Mouse (Mus musculus) midbrain, embryonic 14.5 days (tissue): Measurements from ENCODE around the gene AC129217.1. TPM values are rescaled to one million over a fixed set of nuclear protein-coding genes. Genes with fewer than 3 reads are reported as not detected.
A peak's percentile ranks its signal among the peaks of the same experiment; 100 is the strongest.

Experiments
- ATAC-seq: fragments of 200-750 bp; cut with Nextera tagmentation; 2 replicates; pipeline ENCODE4 v1.8.0; 2017; ENCODE audit warnings: moderate number of reproducible peaks, moderate library complexity; ENCODE audit not compliant: low FRiP score, low TSS enrichment
- DNase-seq: peaks from one replicate; pipeline ENCODE4 v3.0.0-alpha.2; 2015
- H3K27ac ChIP-seq: fragments of 300-500 bp; sonication (generic); replicated peaks from 2 replicates; pipeline ENCODE4 v1.5.1; 2014; ENCODE audit warnings: mild to moderate bottlenecking, low read depth, low read length, moderate library complexity
- H3K27me3 ChIP-seq: fragments of 300-500 bp; sonication (generic); 2 replicates; pipeline ENCODE4 v1.6.1; 2014; ENCODE audit warnings: low read length, control low read depth, mixed read lengths; ENCODE audit not compliant: control insufficient read depth, insufficient read depth
- H3K36me3 ChIP-seq: fragments of 300-500 bp; sonication (generic); 2 replicates; pipeline ENCODE4 v1.6.1; 2014; ENCODE audit warnings: low read length, control low read depth; ENCODE audit not compliant: control insufficient read depth, insufficient read depth
- H3K4me1 ChIP-seq: fragments of 300-500 bp; sonication (generic); 2 replicates; pipeline ENCODE4 v1.6.1; 2014; ENCODE audit warnings: mild to moderate bottlenecking, antibody characterized with exemption, low read length, control low read depth; ENCODE audit not compliant: control insufficient read depth, insufficient read depth
- H3K4me2 ChIP-seq: fragments of 300-500 bp; sonication (generic); 2 replicates; pipeline ENCODE4 v1.6.1; 2014; ENCODE audit warnings: mild to moderate bottlenecking, low read length, moderate library complexity
- H3K4me3 ChIP-seq: fragments of 300-500 bp; sonication (generic); replicated peaks from 2 replicates; pipeline ENCODE4 v1.5.1; 2014; ENCODE audit warnings: low read depth, low read length
- H3K9ac ChIP-seq: fragments of 300-500 bp; sonication (generic); replicated peaks from 2 replicates; pipeline ENCODE4 v1.6.1; 2014; ENCODE audit warnings: mild to moderate bottlenecking, low read length, moderate library complexity
- H3K9me3 ChIP-seq: fragments of 300-500 bp; sonication (generic); 2 replicates; pipeline ENCODE4 v1.6.1; 2016; ENCODE audit warnings: low read length, control low read depth, mixed read lengths; ENCODE audit not compliant: control insufficient read depth
- WGBS: fragments of 180-500 bp; shearing (Covaris S2); extraction: QIAGEN DNeasy Blood & Tissue Kit; methylation state at CpG from one replicate; pipeline ENCODE4 v1.1.7; 2014; 5-methylcytosine and 5-hydroxymethylcytosine counted together
- polyA plus RNA-seq: library from polyadenylated mRNA; unstranded; fragments of >200 nt; fragmentation: Nextera tagmentation; extraction: Ambion mirVana; gene quantifications from 2 replicates; pipeline ENCODE4 v1.2.1, GENCODE M21; 2014

The AC129217.1 gene
- polyA plus RNA-seq, 1 experiment from 2014 or later, result not detected

DNA sequence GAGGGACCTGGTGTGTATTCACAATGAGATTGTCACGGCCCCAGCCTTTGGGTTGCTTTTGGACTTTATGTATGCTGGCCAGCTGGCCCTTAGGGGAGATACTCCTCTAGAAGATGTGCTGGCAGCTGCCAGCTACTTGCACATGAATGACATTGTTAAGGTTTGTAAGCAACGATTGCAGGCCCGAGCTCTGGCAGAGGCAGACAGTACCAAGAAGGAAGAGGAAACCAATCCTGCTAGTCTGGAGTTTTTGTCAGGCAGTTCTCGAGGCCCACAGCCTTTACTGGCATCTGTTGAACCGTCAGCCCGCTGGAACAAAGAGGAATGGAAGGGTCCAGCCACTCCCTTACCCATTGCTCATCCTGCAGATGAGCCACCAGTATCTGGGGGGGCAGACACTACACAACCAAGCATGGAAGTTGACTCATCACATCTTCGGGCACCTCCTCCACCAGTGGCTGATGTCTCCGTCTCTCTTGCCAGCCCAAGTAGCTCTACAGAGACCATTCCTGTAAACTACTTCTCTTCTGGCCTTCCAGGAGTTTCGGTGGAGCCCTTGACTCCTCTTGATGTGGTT, 26.3 kb upstream of the AC129217.1 start:
- H3K9ac ChIP-seq, result peak overlapping the region; percentile 52; the same call in 1 of the 2 replicates
- WGBS, result 87% methylated on average over 9 of the region's 9 CpGs
- no peak for ATAC-seq

DNA sequence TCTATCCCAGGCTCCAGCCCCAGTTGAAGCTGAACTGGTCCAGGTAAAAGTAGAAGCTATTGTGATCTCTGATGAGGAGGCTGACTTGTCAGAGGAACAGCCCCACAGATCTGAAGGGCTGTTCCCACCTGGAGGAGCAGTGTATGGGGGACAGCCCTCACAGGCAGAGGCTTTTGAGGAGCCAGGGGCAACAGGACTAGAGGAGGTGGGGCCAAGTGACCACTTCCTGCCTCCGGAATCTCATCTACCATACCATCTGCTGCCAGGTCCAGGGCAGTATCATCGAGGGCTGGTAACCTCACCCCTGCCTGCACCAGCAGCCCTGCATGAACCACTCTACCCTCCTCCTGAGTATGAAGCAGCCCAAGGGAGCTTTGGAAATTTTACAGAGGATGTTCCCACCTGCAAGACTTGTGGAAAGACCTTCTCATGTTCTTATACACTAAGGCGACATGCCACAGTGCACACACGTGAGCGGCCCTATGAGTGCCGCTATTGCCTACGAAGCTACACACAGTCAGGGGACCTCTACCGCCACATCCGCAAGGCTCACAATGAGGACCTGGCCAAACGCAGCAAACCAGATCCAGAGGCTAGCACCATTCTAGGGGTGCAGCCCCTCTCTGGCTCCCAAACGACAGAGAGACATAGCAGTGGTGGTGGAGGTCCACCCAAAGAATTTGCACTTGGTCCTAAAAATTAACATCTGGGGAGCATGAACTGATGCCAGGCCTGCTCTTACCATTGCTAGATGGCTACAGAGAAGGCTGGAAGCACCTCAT, 25.5 kb upstream of the AC129217.1 start:
- Histone ChIP-seq H3K4me1 (peaks cover 9% of the 10 kb centered on the region; the same call in 1 of the 2 replicates), H3K9me3 (no peaks in the 10 kb centered on the region), H3K36me3 (peaks cover 43% of the 10 kb centered on the region), H3K27ac (no peak overlapping the region), H3K4me2 (no peak overlapping the region), H3K27me3 (no peaks in the 10 kb centered on the region), H3K4me3 (no peak overlapping the region), H3K9ac (no peak overlapping the region)
- ATAC-seq, result no peak
- no peak for DNase-seq
- WGBS, result 94% methylated on average over 11 of the region's 11 CpGs

More for the DNA sequence above, 26.3 kb upstream of the AC129217.1 start:
- DNase-seq, result no peak
- Histone ChIP-seq H3K36me3 (peaks cover 37% of the 10 kb centered on the region), H3K27ac (peak overlapping the region; percentile 85), H3K27me3 (no peaks in the 10 kb centered on the region), H3K4me3 (peak overlapping the region; percentile 53; the same call in 1 of the 2 replicates), H3K4me2 (peak overlapping the region; percentile 71), H3K4me1 (peaks cover 9% of the 10 kb centered on the region; the same call in 1 of the 2 replicates), H3K9me3 (no peaks in the 10 kb centered on the region)

DNA sequence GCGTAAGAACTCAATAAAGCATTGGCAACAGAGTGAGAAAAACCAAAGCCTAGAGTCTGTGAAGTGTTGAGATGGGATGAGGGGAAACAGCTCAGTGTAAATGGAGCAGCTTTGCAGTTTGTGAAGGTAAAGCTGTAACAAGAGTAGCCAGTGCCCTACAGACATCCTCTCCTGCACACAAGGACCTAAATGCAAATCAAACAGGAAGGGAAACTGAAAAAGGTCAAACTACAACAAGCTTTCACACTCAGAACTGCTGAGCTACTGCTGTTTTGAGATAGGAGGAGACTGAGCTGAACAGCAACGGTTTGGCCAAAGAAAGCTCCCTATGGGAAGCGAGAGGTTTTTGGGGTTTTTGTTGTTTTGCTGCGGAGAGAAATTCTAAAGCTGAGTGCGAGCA, 22.8 kb upstream of the AC129217.1 start:
- peaks cover 6% of the 10 kb centered on the region; the same call in 1 of the 2 replicates for H3K4me1 ChIP-seq
- ATAC-seq (no peak), DNase-seq (no peak)
- H3K27me3 ChIP-seq, result no peaks in the 10 kb centered on the region
- no peaks in the 10 kb centered on the region for H3K9me3 ChIP-seq
- no peak overlapping the region for H3K27ac ChIP-seq
- H3K4me2 ChIP-seq, result no peak overlapping the region
- H3K4me3 ChIP-seq, result no peak overlapping the region
- WGBS, result 95% methylated on average over 5 of the region's 5 CpGs
- H3K36me3 ChIP-seq, result peaks cover 64% of the 10 kb centered on the region
- H3K9ac ChIP-seq, result no peak overlapping the region

DNA sequence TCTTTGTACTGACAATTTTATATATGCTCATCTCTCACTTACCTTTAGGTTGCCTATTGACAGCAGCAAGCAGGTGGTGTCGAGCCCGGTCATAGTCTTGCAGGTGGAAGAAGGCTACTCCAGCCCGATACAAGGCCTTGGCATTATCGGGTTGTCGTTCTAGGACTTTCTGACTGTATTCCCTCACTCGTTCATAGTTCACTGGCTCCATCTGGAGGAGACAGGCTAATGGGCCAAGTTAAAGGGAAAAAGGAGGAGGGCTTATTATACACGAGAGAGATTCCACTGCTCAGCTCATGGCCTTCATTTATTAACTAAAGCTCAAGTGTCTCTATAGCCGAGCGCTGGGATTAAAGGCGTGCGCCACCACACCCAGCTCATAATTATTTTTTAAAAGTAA, 13.8 kb upstream of the AC129217.1 start:
- no peak for DNase-seq

DNA sequence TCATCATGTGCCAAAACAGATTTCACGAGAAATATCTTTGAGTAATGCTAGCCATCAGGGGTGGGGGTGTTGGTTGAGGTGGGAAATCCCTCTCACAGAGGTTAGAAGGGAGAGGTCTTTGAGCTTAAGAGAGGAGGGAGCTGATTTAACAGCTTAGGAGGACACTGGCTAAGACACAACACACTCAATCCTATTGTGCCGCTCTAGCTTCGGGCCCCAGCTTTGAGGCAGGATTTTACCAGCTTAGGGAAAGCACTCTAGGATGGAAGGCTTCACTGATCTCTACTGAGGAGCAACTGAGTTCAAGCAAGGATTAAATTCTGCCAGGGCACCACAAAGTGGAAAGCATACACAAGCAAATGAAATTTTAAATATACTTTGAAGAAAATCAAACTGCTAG, 12.6 kb upstream of the AC129217.1 start:
- 0 out of 2 replicates have a peak overlapping the region, but pooled peaks have one; percentile 10 for H3K4me3 ChIP-seq
- peak overlapping the region; percentile 34; the same call in 1 of the 2 replicates for H3K9ac ChIP-seq
- no peaks in the 10 kb centered on the region for H3K27me3 ChIP-seq
- ATAC-seq (no peak), DNase-seq (no peak)
- H3K9me3 ChIP-seq, result no peaks in the 10 kb centered on the region
- peaks cover 29% of the 10 kb centered on the region for H3K4me1 ChIP-seq
- WGBS, result 33% methylated on average over 3 of the region's 3 CpGs
- H3K27ac ChIP-seq, result no peak overlapping the region
- H3K4me2 ChIP-seq, result peak overlapping the region; percentile 79
- peaks cover 44% of the 10 kb centered on the region for H3K36me3 ChIP-seq

More for the DNA sequence above, 13.8 kb upstream of the AC129217.1 start:
- Histone ChIP-seq H3K27ac (no peak overlapping the region), H3K4me1 (peaks cover 20% of the 10 kb centered on the region), H3K9me3 (no peaks in the 10 kb centered on the region), H3K4me3 (no peak overlapping the region), H3K9ac (0 out of 2 replicates have a peak overlapping the region, but pooled peaks have one; percentile 4), H3K36me3 (peaks cover 53% of the 10 kb centered on the region), H3K4me2 (no peak overlapping the region), H3K27me3 (no peaks in the 10 kb centered on the region)
- ATAC-seq, result no peak
- 81% methylated on average over 11 of the region's 11 CpGs for WGBS

DNA sequence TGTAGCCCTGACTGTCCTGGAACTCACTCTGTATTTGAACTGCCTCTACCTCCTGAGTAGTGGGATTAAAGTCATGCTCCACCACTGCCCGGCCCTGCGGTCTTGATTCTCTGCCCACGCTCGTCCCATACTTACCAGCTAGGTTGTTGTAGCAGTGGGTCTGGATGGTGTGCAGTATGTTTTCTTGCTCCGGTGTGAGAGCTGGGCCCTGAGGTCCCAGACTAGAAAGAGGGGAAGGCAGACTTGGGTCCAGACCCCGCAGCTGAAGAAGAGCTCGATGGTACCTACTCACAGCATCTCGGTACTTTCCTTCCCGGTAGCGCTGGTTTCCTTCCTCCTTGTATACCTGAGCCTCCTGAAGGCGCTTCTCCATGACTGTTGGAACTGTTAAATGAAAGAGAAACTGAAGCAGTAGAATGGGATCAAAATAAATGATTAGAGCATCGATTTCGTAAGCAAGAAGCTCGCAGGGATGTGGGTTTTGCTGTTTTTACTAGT, 11.2 kb upstream of the AC129217.1 start:
- Histone ChIP-seq H3K9ac (peak overlapping the region; percentile 92), H3K27ac (peak overlapping the region; percentile 94), H3K4me1 (peaks cover 37% of the 10 kb centered on the region), H3K4me2 (peak overlapping the region; percentile 79), H3K4me3 (peak overlapping the region; percentile 98), H3K27me3 (no peaks in the 10 kb centered on the region), H3K36me3 (peaks cover 38% of the 10 kb centered on the region), H3K9me3 (no peaks in the 10 kb centered on the region)
- ATAC-seq (no peak), DNase-seq (no peak)
- 29% methylated on average over 14 of the region's 14 CpGs for WGBS

DNA sequence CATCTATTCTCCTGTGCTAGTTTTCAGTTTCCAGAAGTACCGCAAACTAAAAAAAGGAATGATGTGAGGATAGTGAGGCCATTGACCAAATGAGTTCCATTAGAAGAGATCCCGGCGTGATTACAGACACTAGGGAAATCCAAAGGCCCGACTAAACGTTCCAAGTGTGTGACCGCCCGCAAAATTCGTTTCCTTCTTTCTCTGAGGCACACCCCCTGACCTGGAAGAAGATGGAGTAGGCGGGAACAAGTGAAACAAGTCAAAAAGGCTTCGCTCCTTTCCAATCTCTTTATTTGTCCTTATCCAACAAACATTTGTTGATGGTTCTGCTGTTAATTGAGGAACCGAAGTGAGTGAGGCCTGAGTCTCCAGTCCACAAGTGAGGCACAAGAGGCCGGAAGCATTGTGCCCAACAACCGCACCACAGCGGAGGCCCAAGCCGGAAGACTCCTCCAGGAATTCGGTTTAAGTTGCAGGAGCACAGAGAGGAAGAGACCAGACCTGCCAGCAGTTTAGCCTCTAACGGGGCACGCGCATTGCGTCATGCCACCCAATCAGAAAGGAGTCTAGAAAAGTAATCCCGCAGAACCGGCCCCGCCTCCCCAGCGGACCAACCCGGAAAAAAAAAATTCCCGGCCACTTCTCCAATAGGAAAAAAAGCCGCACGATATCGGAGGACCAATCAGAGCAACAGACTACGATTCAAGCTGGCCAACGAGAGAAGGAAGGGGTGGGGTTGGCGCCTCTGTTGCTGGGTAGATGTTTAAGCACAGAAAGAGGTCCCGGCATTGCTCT, 10.6 kb upstream of the AC129217.1 start, which contains the start of gene Ttc9c:
TSS of gene Ttc9c (minus strand) at position 533 of the 795 bp plus-strand sequence.
- ATAC-seq, result peak; percentile 94
- Histone ChIP-seq H3K4me2 (peak within 1 kb of the TSS; percentile 79), H3K9ac (peak within 1 kb of the TSS; percentile 92), H3K4me3 (peak within 1 kb of the TSS; percentile 98), H3K9me3 (no peaks in the 10 kb centered on the region), H3K27me3 (no peaks in the 10 kb centered on the region), H3K4me1 (peaks cover 37% of the 10 kb centered on the region), H3K27ac (peak within 1 kb of the TSS; percentile 94), H3K36me3 (peaks cover 38% of the 10 kb centered on the region)
- peak; percentile 99 for DNase-seq
- WGBS, result under 1% methylated on average over 33 of the region's 33 CpGs
